Mouse (Mus musculus) myocyte (in vitro differentiated cells): ENCODE measurements around the gene Slc25a42.

Source experiments
- MAX ChIP-seq: IDR thresholded peaks from one replicate; pipeline ENCODE4 v1.6.1; 2011; ENCODE audit warnings: low read depth, mild to moderate bottlenecking, control low read depth
- MYOG ChIP-seq, 3 experiments: IDR thresholded peaks; one replicate each; pipeline ENCODE4 v1.6.1; 2011; ENCODE audit warnings: control low read depth in 2 of 3, low read depth in 2 of 3, mild to moderate bottlenecking in 2 of 3; ENCODE audit not compliant: insufficient read length in 2 of 3, control insufficient read depth in 1 of 3, insufficient read depth in 1 of 3
- POLR2A ChIP-seq: IDR thresholded peaks from one replicate; pipeline ENCODE4 v1.6.1; 2011; ENCODE audit warnings: low read depth, mild to moderate bottlenecking, control low read depth, moderate library complexity; ENCODE audit not compliant: insufficient read length
- POLR2AphosphoS2 ChIP-seq: IDR thresholded peaks from one replicate; pipeline ENCODE4 v1.6.1; 2011; ENCODE audit warnings: low read depth, control low read depth; ENCODE audit not compliant: insufficient read length
- REST ChIP-seq: IDR thresholded peaks from one replicate; pipeline ENCODE4 v1.6.1; 2011; ENCODE audit warnings: mild to moderate bottlenecking, control low read depth, moderate library complexity; ENCODE audit not compliant: insufficient read depth, insufficient read length
- TCF12 ChIP-seq: IDR thresholded peaks from one replicate; pipeline ENCODE4 v1.6.1; 2011; ENCODE audit warnings: mild to moderate bottlenecking, control low read depth; ENCODE audit not compliant: poor library complexity, insufficient read depth, severe bottlenecking

- TF ChIP-seq POLR2AphosphoS2 (no peak), POLR2A (no peak), MYOG (IDR thresholded peaks at IDR 0.05; ENCODE audit: control insufficient read depth in 1 of 3, insufficient read depth in 1 of 3, insufficient read length in 2 of 3, low read depth in 2 of 3) (no peak), MAX (no peak), REST (no peak), TCF12 (no peak)
Measured at GRCm38 (mm10) chr8:70178231-70178630, 33.9 kb downstream of the Slc25a42 start.
